Mouse (Mus musculus): Measurements from ENCODE around the gene Mpp2. TPM values are rescaled to one million over a fixed set of nuclear protein-coding genes. Genes with fewer than 3 reads are reported as not detected.

The Mpp2 gene
- polyA plus RNA-seq, 1 experiment, result 7.5 TPM

DNA sequence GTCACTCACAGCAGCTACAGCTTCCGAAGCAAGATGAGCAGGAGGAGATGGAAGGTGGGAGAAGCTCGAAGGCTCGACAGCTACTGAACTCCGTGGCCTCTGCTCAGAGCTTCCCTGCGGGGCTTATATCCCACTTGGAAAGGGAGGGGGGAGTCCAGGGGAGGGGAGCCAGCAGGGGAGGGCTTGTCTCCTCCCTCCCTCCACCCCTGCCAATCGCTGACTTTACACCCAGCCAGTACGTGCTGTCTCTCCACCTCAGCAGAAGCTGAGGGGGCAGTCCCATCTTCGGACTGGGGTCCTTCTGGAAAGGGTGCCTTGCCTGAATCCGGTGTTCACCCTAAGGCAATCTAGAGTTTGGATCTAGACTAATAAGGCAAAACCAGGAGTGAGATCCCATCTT, 19.4 kb upstream of the Mpp2 start, which contains the start of gene Pyy:
Gene Pyy (minus strand): TSS at position 101 of the 400 bp plus-strand sequence.
- WGBS, result 17% methylated on average over 9 of the region's 9 CpGs
- TF ChIP-seq CTCF (IDR thresholded peaks at IDR 0.05; ENCODE audit: extremely low read depth, insufficient read depth, insufficient read length, insufficient replicate concordance), result no peak
- no peak for TF ChIP-seq POLR2A (IDR thresholded peaks at IDR 0.05; ENCODE audit: low read depth, low read length)
- DNase-seq (ENCODE audit: low read depth in 1 of 2, low spot score in 2 of 2), result no peak
- Histone ChIP-seq H3K27ac (ENCODE audit: insufficient read depth, low read length) (no peak within 1 kb of the TSS), H3K27me3 (ENCODE audit: control insufficient read depth, insufficient read depth, low read length) (peaks cover 3% of the 10 kb centered on the region), H3K4me1 (ENCODE audit: control insufficient read depth, insufficient read depth, insufficient read length) (no peaks in the 10 kb centered on the region), H3K4me3 (ENCODE audit: extremely low read depth, insufficient read depth, insufficient read length) (no peak within 1 kb of the TSS), H3K36me3 (ENCODE audit: control insufficient read depth, insufficient read depth, low read length) (no peaks in the 10 kb centered on the region)

DNA sequence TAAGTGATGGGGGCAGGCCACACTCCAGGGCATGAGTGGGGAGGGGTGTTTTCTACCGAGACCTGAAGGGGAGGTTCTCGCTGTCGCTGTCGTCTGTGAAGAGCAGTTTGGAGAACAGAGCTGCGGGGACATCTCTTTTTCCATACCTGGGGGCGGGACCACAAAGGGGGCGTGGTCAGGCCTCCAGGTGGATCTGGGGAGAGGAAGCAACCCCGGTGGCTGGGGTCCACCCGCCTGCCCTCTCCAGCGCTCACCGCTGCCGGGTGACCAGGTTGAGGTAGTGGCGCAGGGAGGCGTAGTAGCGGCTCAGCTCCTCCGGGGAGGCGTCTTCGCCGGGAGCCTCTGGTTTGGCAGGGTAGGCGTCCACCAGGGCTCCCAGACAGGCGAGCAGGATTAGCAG, 18.6 kb upstream of the Mpp2 start:
- WGBS, result 7% methylated on average over 21 of the region's 21 CpGs
- no peak for DNase-seq (ENCODE audit: low read depth in 1 of 2, low spot score in 2 of 2)
- no peak for TF ChIP-seq CTCF (IDR thresholded peaks at IDR 0.05; ENCODE audit: extremely low read depth, insufficient read depth, insufficient read length, insufficient replicate concordance)
- TF ChIP-seq POLR2A (IDR thresholded peaks at IDR 0.05; ENCODE audit: low read depth, low read length), result no peak
- H3K4me3 ChIP-seq (ENCODE audit: extremely low read depth, insufficient read depth, insufficient read length), result no peak overlapping the region
- peaks cover 3% of the 10 kb centered on the region for H3K27me3 ChIP-seq (ENCODE audit: control insufficient read depth, insufficient read depth, low read length)
- H3K36me3 ChIP-seq (ENCODE audit: control insufficient read depth, insufficient read depth, low read length), result no peaks in the 10 kb centered on the region
- no peaks in the 10 kb centered on the region for H3K4me1 ChIP-seq (ENCODE audit: control insufficient read depth, insufficient read depth, insufficient read length)
- no peak overlapping the region for H3K27ac ChIP-seq (ENCODE audit: insufficient read depth, low read length)

DNA sequence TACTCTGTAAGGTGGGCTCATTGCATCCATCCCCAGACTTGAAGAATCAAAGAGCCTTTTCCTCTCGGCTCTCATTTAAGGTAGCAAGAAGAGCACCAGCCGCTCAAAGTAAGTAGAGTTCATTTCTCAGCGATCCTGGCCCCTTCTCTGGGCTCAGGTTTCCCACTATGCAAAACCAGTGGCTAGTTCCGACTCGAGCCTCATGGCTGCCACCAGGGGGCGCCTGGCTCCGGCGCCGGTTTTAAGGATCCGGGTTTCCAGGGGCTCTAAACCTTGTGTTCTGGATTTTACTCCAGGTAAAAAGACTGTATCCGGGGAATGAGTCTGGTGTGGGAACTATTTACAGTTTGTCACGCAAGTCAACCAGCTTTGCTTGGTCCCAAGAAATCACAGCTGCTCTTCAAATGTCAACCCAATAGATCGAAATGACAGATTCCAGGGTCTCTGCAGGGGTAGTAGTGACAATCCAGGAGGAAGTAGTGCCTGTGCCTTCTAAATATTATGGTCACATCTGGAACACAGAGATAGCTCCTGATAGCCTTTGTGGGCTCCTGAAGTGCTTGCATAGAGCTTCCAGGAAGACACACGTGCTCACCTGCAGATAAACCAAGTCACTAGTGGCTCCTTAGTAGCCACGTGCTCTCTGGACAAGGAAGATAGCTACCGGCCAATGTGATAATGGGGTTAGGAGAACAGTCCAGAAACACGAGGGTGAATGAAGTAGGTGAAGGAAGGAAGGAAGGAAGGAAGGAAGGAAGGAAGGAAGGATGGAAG, 14.4 kb upstream of the Mpp2 start:
- peak in 1 of 2 experiments; percentile 22 for DNase-seq (ENCODE audit: low read depth in 1 of 2, low spot score in 2 of 2)
- Histone ChIP-seq H3K4me3 (ENCODE audit: extremely low read depth, insufficient read depth, insufficient read length) (no peak overlapping the region), H3K27me3 (ENCODE audit: control insufficient read depth, insufficient read depth, low read length) (peaks cover 3% of the 10 kb centered on the region), H3K4me1 (ENCODE audit: control insufficient read depth, insufficient read depth, insufficient read length) (no peaks in the 10 kb centered on the region), H3K36me3 (ENCODE audit: control insufficient read depth, insufficient read depth, low read length) (no peaks in the 10 kb centered on the region), H3K27ac (ENCODE audit: insufficient read depth, low read length) (no peak overlapping the region)
- peak; percentile 78 for TF ChIP-seq CTCF (IDR thresholded peaks at IDR 0.05; ENCODE audit: extremely low read depth, insufficient read depth, insufficient read length, insufficient replicate concordance)
- TF ChIP-seq POLR2A (IDR thresholded peaks at IDR 0.05; ENCODE audit: low read depth, low read length), result no peak
- 11% methylated on average over 17 of the region's 17 CpGs for WGBS

DNA sequence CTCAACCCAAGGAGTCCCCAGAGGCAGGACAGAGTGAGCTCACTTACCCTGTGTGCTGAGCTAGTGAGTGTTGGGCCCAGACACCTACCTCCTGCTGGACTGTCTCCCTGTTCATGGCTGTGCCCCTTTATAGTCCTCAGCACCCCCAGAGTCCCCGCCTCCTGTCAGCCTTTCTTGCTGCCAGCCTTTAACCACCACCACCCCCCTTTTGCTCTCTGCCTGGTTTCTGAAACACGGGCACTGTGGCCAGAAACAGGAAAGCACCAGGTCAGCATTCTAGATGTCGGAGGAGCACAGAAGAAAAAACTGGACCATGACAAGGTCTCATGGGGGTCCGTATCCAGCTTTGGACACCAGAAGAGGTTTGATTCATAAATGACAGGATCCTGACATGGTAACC, 12.9 kb upstream of the Mpp2 start, which contains the start of gene Ppy:
Gene Ppy (minus strand): TSS at position 101 of the 400 bp plus-strand sequence.
- Histone ChIP-seq H3K4me3 (ENCODE audit: extremely low read depth, insufficient read depth, insufficient read length) (no peak within 1 kb of the TSS), H3K27me3 (ENCODE audit: control insufficient read depth, insufficient read depth, low read length) (no peaks in the 10 kb centered on the region), H3K4me1 (ENCODE audit: control insufficient read depth, insufficient read depth, insufficient read length) (peaks cover 4% of the 10 kb centered on the region), H3K36me3 (ENCODE audit: control insufficient read depth, insufficient read depth, low read length) (no peaks in the 10 kb centered on the region), H3K27ac (ENCODE audit: insufficient read depth, low read length) (no peak within 1 kb of the TSS)
- DNase-seq (ENCODE audit: low read depth in 1 of 2, low spot score in 2 of 2), result no peak
- no peak for TF ChIP-seq POLR2A (IDR thresholded peaks at IDR 0.05; ENCODE audit: low read depth, low read length)
- TF ChIP-seq CTCF (IDR thresholded peaks at IDR 0.05; ENCODE audit: extremely low read depth, insufficient read depth, insufficient read length, insufficient replicate concordance), result no peak
- 61% methylated on average over 4 of the region's 4 CpGs for WGBS

DNA sequence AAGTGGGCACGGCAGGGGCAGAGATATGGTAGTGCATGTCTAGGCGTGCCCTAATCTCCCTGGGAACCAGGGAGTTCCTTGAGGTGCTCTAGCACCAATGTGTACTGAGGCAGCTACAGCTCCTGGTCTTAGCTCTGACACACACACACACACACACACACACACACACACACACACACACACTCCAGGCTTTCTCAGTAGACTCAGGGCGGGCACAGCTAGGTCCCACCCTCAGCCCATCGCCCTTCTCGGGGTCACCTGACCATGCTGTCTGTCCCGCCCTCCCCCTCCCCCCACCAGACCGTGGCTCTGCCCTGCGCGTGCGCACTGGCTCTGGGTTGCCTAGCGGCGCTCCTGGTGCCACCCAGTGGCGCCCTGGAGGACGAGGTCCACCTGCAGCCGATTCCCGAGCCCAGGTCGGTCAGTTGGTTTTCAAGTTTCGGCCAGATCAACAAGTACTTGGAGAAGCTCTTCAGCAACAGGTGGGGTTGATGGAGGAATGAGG, 8.6 kb upstream of the Mpp2 start:
- 5% methylated on average over 17 of the region's 18 CpGs for WGBS
- no peak for TF ChIP-seq CTCF (IDR thresholded peaks at IDR 0.05; ENCODE audit: extremely low read depth, insufficient read depth, insufficient read length, insufficient replicate concordance)
- TF ChIP-seq POLR2A (IDR thresholded peaks at IDR 0.05; ENCODE audit: low read depth, low read length), result no peak
- no peak overlapping the region for H3K4me3 ChIP-seq (ENCODE audit: extremely low read depth, insufficient read depth, insufficient read length)
- no peaks in the 10 kb centered on the region for H3K27me3 ChIP-seq (ENCODE audit: control insufficient read depth, insufficient read depth, low read length)
- H3K36me3 ChIP-seq (ENCODE audit: control insufficient read depth, insufficient read depth, low read length), result no peaks in the 10 kb centered on the region
- H3K4me1 ChIP-seq (ENCODE audit: control insufficient read depth, insufficient read depth, insufficient read length), result peaks cover 4% of the 10 kb centered on the region
- DNase-seq (ENCODE audit: low read depth in 1 of 2, low spot score in 2 of 2), result no peak
- no peak overlapping the region for H3K27ac ChIP-seq (ENCODE audit: insufficient read depth, low read length)

DNA sequence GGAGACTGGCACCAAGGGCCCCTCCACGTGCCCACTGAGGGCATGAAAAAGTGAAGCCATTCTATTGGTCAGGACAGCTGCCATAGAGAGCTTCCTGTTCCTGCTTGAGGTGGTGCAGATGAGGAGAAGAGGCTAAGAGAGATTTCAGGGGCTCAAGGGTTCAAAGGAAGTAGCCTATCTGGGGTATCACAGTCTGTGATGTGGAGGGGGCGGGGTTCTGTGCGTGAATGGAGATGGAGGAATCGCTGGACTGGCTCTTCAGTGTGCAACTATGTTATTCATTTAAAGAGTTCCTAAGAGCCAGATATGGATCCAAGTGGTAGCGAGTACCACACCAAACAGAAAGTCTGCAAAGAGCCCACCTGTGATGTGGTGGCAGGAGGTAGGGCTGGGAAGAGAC, 8.1 kb upstream of the Mpp2 start:
- Histone ChIP-seq H3K4me1 (ENCODE audit: control insufficient read depth, insufficient read depth, insufficient read length) (peaks cover 4% of the 10 kb centered on the region), H3K4me3 (ENCODE audit: extremely low read depth, insufficient read depth, insufficient read length) (no peak overlapping the region), H3K27me3 (ENCODE audit: control insufficient read depth, insufficient read depth, low read length) (no peaks in the 10 kb centered on the region), H3K27ac (ENCODE audit: insufficient read depth, low read length) (no peak overlapping the region), H3K36me3 (ENCODE audit: control insufficient read depth, insufficient read depth, low read length) (no peaks in the 10 kb centered on the region)
- DNase-seq (ENCODE audit: low read depth in 1 of 2, low spot score in 2 of 2), result no peak
- TF ChIP-seq CTCF (IDR thresholded peaks at IDR 0.05; ENCODE audit: extremely low read depth, insufficient read depth, insufficient read length, insufficient replicate concordance), result no peak
- no peak for TF ChIP-seq POLR2A (IDR thresholded peaks at IDR 0.05; ENCODE audit: low read depth, low read length)
- WGBS, result 61% methylated on average over 5 of the region's 5 CpGs

DNA sequence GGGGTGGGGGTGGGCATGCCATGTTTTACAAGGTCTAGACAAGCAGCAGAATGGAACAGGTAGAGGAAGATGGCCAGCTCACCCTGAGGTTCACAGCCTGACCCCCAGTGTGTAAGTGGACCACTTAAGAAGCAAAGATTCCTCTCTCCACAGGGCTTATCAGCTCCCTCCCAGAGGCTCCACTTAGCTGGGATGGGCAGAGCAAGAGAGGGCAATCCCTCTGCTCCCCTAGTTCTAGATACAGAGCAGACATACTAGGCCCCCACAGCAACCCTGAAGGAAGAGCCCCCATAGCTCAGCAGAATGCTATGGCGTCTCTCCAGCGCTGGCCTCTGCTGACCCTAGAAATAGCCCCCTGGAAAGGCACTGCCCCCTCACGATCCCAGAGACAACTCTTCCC, 7.4 kb upstream of the Mpp2 start:
- no peaks in the 10 kb centered on the region for H3K27me3 ChIP-seq (ENCODE audit: control insufficient read depth, insufficient read depth, low read length)
- no peak overlapping the region for H3K27ac ChIP-seq (ENCODE audit: insufficient read depth, low read length)
- no peaks in the 10 kb centered on the region for H3K36me3 ChIP-seq (ENCODE audit: control insufficient read depth, insufficient read depth, low read length)
- DNase-seq (ENCODE audit: low read depth in 1 of 2, low spot score in 2 of 2), result no peak
- 95% methylated on average over 3 of the region's 3 CpGs for WGBS
- H3K4me3 ChIP-seq (ENCODE audit: extremely low read depth, insufficient read depth, insufficient read length), result no peak overlapping the region
- peaks cover 4% of the 10 kb centered on the region for H3K4me1 ChIP-seq (ENCODE audit: control insufficient read depth, insufficient read depth, insufficient read length)
- TF ChIP-seq POLR2A (IDR thresholded peaks at IDR 0.05; ENCODE audit: low read depth, low read length) (no peak), CTCF (IDR thresholded peaks at IDR 0.05; ENCODE audit: extremely low read depth, insufficient read depth, insufficient read length, insufficient replicate concordance) (no peak)

Data from spleen, adult 2 months (tissue).